Mouse (Mus musculus) embryonic facial prominence, embryonic 13.5 days (tissue): ENCODE results near the gene Tnfrsf1b. TPM values are rescaled to one million over a fixed set of nuclear protein-coding genes. Genes with fewer than 3 reads are reported as not detected.

Experiments
- ATAC-seq: fragments of 200-750 bp; cut with Nextera tagmentation; 2 replicates; pipeline ENCODE4 v1.8.0; 2017; ENCODE audit warnings: low read depth; ENCODE audit not compliant: insufficient number of reproducible peaks, insufficient read depth, low FRiP score, low TSS enrichment
- H3K27ac ChIP-seq: fragments of 300-500 bp; sonication (generic); 2 replicates; pipeline ENCODE4 v1.5.1; 2015; ENCODE audit warnings: moderate library complexity, mild to moderate bottlenecking, inconsistent platforms
- H3K27me3 ChIP-seq: fragments of 300-500 bp; sonication (generic); 2 replicates; pipeline ENCODE4 v1.6.1; 2015; ENCODE audit warnings: mild to moderate bottlenecking, inconsistent platforms
- H3K36me3 ChIP-seq: fragments of 300-500 bp; sonication (generic); 2 replicates; pipeline ENCODE4 v1.6.1; 2015; ENCODE audit warnings: mild to moderate bottlenecking, inconsistent platforms
- H3K4me1 ChIP-seq: fragments of 300-500 bp; sonication (generic); 2 replicates; pipeline ENCODE4 v1.6.1; 2015; ENCODE audit warnings: inconsistent platforms
- H3K4me2 ChIP-seq: fragments of 300-500 bp; sonication (generic); 2 replicates; pipeline ENCODE4 v1.6.1; 2015; ENCODE audit warnings: moderate library complexity, mild to moderate bottlenecking, inconsistent platforms
- H3K4me3 ChIP-seq: fragments of 300-500 bp; sonication (generic); 2 replicates; pipeline ENCODE4 v1.5.1; 2015; ENCODE audit warnings: mild to moderate bottlenecking, inconsistent platforms
- H3K9ac ChIP-seq: fragments of 300-500 bp; sonication (generic); 2 replicates; pipeline ENCODE4 v1.6.1; 2015; ENCODE audit warnings: mild to moderate bottlenecking, inconsistent platforms
- H3K9me3 ChIP-seq: fragments of 300-500 bp; sonication (generic); 2 replicates; pipeline ENCODE4 v1.6.1; 2016; ENCODE audit warnings: inconsistent platforms
- WGBS: fragments of 180-500 bp; shearing (Covaris S2); methylation state at CpG from one replicate; pipeline ENCODE4 v1.1.7; 2015; ENCODE audit warnings: mixed read lengths; 5-methylcytosine and 5-hydroxymethylcytosine counted together
- polyA plus RNA-seq: library from polyadenylated mRNA; unstranded; fragments of >200 nt; fragmentation: Nextera tagmentation; extraction: Ambion mirVana; gene quantifications from 2 replicates; pipeline ENCODE4 v1.2.1, GENCODE M21; 2015

Gene Tnfrsf1b
- polyA plus RNA-seq, 1 experiment from 2014 or later: 2.7 TPM

GRCm38 (mm10) chr4:145274887-145275286 is 28.2 kb upstream of the Tnfrsf1b start:
- ATAC-seq: no peak
- Histone ChIP-seq H3K4me1 (no peaks in the 10 kb centered on the region), H3K9me3 (no peaks in the 10 kb centered on the region), H3K4me2 (no peak overlapping the region), H3K27me3 (no peaks in the 10 kb centered on the region), H3K27ac (no peak overlapping the region), H3K9ac (no peak overlapping the region), H3K36me3 (no peaks in the 10 kb centered on the region), H3K4me3 (no peak overlapping the region)
- 91% methylated on average over 5 of the region's 5 CpGs for WGBS

- H3K9me3 ChIP-seq: no peaks in the 10 kb centered on the region
- H3K27ac ChIP-seq: no peak overlapping the region
- no peaks in the 10 kb centered on the region for H3K27me3 ChIP-seq
- WGBS: 84% methylated on average over 5 of the region's 5 CpGs
- no peak overlapping the region for H3K9ac ChIP-seq
- H3K4me2 ChIP-seq: no peak overlapping the region
- H3K36me3 ChIP-seq: no peaks in the 10 kb centered on the region
- H3K4me1 ChIP-seq: no peaks in the 10 kb centered on the region
- no peak for ATAC-seq
- no peak overlapping the region for H3K4me3 ChIP-seq
These were observed 27.3 kb upstream of the Tnfrsf1b start for GRCm38 (mm10) chr4:145273923-145274322.

- H3K27ac ChIP-seq: no peak overlapping the region
- no peak for ATAC-seq
- 65% methylated on average over 1 of the region's 1 CpGs for WGBS
- H3K9me3 ChIP-seq: no peaks in the 10 kb centered on the region
- no peaks in the 10 kb centered on the region for H3K36me3 ChIP-seq
- no peak overlapping the region for H3K4me3 ChIP-seq
- H3K9ac ChIP-seq: no peak overlapping the region
- no peak overlapping the region for H3K4me2 ChIP-seq
- no peaks in the 10 kb centered on the region for H3K27me3 ChIP-seq
- H3K4me1 ChIP-seq: no peaks in the 10 kb centered on the region
These were observed 26.1 kb upstream of the Tnfrsf1b start for GRCm38 (mm10) chr4:145272763-145273162.

- ATAC-seq: no peak
- H3K4me1 ChIP-seq: no peaks in the 10 kb centered on the region
- no peaks in the 10 kb centered on the region for H3K36me3 ChIP-seq
- H3K9ac ChIP-seq: no peak overlapping the region
- H3K9me3 ChIP-seq: no peaks in the 10 kb centered on the region
- no peaks in the 10 kb centered on the region for H3K27me3 ChIP-seq
- H3K4me3 ChIP-seq: no peak overlapping the region
- H3K27ac ChIP-seq: no peak overlapping the region
- H3K4me2 ChIP-seq: no peak overlapping the region
- 82% methylated on average over 4 of the region's 4 CpGs for WGBS
These were observed 25.0 kb upstream of the Tnfrsf1b start for GRCm38 (mm10) chr4:145271634-145272033.

- no peaks in the 10 kb centered on the region for H3K27me3 ChIP-seq
- H3K9me3 ChIP-seq: no peaks in the 10 kb centered on the region
- no peak overlapping the region for H3K4me3 ChIP-seq
- no peak overlapping the region for H3K9ac ChIP-seq
- WGBS: 81% methylated on average over 5 of the region's 5 CpGs
- H3K4me2 ChIP-seq: no peak overlapping the region
- H3K36me3 ChIP-seq: no peaks in the 10 kb centered on the region
- H3K27ac ChIP-seq: no peak overlapping the region
- no peak for ATAC-seq
- no peaks in the 10 kb centered on the region for H3K4me1 ChIP-seq
These were observed 23.5 kb upstream of the Tnfrsf1b start for GRCm38 (mm10) chr4:145270136-145270535.

- no peak overlapping the region for H3K27ac ChIP-seq
- H3K9ac ChIP-seq: no peak overlapping the region
- H3K4me2 ChIP-seq: no peak overlapping the region
- 68% methylated on average over 4 of the region's 4 CpGs for WGBS
- no peaks in the 10 kb centered on the region for H3K4me1 ChIP-seq
- no peak for ATAC-seq
- no peak overlapping the region for H3K4me3 ChIP-seq
- H3K27me3 ChIP-seq: no peaks in the 10 kb centered on the region
- H3K36me3 ChIP-seq: no peaks in the 10 kb centered on the region
- no peaks in the 10 kb centered on the region for H3K9me3 ChIP-seq
These were observed 21.0 kb upstream of the Tnfrsf1b start for GRCm38 (mm10) chr4:145267631-145268110.

- 70% methylated on average over 4 of the region's 4 CpGs for WGBS
- H3K27me3 ChIP-seq: no peaks in the 10 kb centered on the region
- H3K4me1 ChIP-seq: no peaks in the 10 kb centered on the region
- H3K4me3 ChIP-seq: no peak overlapping the region
- no peaks in the 10 kb centered on the region for H3K36me3 ChIP-seq
- H3K4me2 ChIP-seq: no peak overlapping the region
- no peak overlapping the region for H3K27ac ChIP-seq
- H3K9me3 ChIP-seq: no peaks in the 10 kb centered on the region
- no peak for ATAC-seq
- no peak overlapping the region for H3K9ac ChIP-seq
These were observed 19.8 kb upstream of the Tnfrsf1b start for GRCm38 (mm10) chr4:145266505-145266904.

- no peaks in the 10 kb centered on the region for H3K36me3 ChIP-seq
- WGBS: 46% methylated on average over 2 of the region's 2 CpGs
- H3K4me2 ChIP-seq: no peak overlapping the region
- no peak for ATAC-seq
- H3K27me3 ChIP-seq: no peaks in the 10 kb centered on the region
- H3K27ac ChIP-seq: no peak overlapping the region
- H3K4me3 ChIP-seq: no peak overlapping the region
- H3K9me3 ChIP-seq: no peaks in the 10 kb centered on the region
- no peaks in the 10 kb centered on the region for H3K4me1 ChIP-seq
- H3K9ac ChIP-seq: no peak overlapping the region
These were observed 18.1 kb upstream of the Tnfrsf1b start for GRCm38 (mm10) chr4:145264761-145265160.

- H3K4me2 ChIP-seq: no peak overlapping the region
- no peak overlapping the region for H3K4me3 ChIP-seq
- no peaks in the 10 kb centered on the region for H3K27me3 ChIP-seq
- no peaks in the 10 kb centered on the region for H3K4me1 ChIP-seq
- no peaks in the 10 kb centered on the region for H3K9me3 ChIP-seq
- no peak overlapping the region for H3K9ac ChIP-seq
- no peaks in the 10 kb centered on the region for H3K36me3 ChIP-seq
- H3K27ac ChIP-seq: no peak overlapping the region
- 84% methylated on average over 1 of the region's 1 CpGs for WGBS
- ATAC-seq: no peak
These were observed 16.9 kb upstream of the Tnfrsf1b start for GRCm38 (mm10) chr4:145263583-145263982.

GRCm38 (mm10) chr4:145260802-145261201 is 14.1 kb upstream of the Tnfrsf1b start:
- Histone ChIP-seq H3K4me3 (no peak overlapping the region), H3K4me1 (no peaks in the 10 kb centered on the region), H3K9me3 (no peaks in the 10 kb centered on the region), H3K27ac (no peak overlapping the region), H3K27me3 (no peaks in the 10 kb centered on the region), H3K9ac (no peak overlapping the region), H3K36me3 (no peaks in the 10 kb centered on the region), H3K4me2 (no peak overlapping the region)
- 80% methylated on average over 5 of the region's 5 CpGs for WGBS
- no peak for ATAC-seq

- no peak for ATAC-seq
- Histone ChIP-seq H3K9me3 (no peaks in the 10 kb centered on the region), H3K9ac (no peak overlapping the region), H3K4me3 (no peak overlapping the region), H3K27me3 (no peaks in the 10 kb centered on the region), H3K27ac (no peak overlapping the region), H3K4me2 (no peak overlapping the region), H3K4me1 (no peaks in the 10 kb centered on the region), H3K36me3 (no peaks in the 10 kb centered on the region)
- WGBS: 68% methylated on average over 5 of the region's 5 CpGs
These were observed 11.2 kb upstream of the Tnfrsf1b start for GRCm38 (mm10) chr4:145257751-145258434.

- 85% methylated on average over 5 of the region's 5 CpGs for WGBS
- H3K36me3 ChIP-seq: no peaks in the 10 kb centered on the region
- no peaks in the 10 kb centered on the region for H3K4me1 ChIP-seq
- no peak overlapping the region for H3K4me3 ChIP-seq
- no peaks in the 10 kb centered on the region for H3K9me3 ChIP-seq
- H3K27ac ChIP-seq: no peak overlapping the region
- no peak for ATAC-seq
- no peak overlapping the region for H3K4me2 ChIP-seq
- H3K27me3 ChIP-seq: no peaks in the 10 kb centered on the region
- no peak overlapping the region for H3K9ac ChIP-seq
These were observed 9.5 kb upstream of the Tnfrsf1b start for GRCm38 (mm10) chr4:145256144-145256543.
